Mouse (Mus musculus): ENCODE results near the gene Ppfia3. TPM values are rescaled to one million over a fixed set of nuclear protein-coding genes. Genes with fewer than 3 reads are reported as not detected.

Ppfia3 gene
- total and polyA plus RNA-seq, 2 experiments from 2014 or later, result 31.6 to 104 TPM

DNA sequence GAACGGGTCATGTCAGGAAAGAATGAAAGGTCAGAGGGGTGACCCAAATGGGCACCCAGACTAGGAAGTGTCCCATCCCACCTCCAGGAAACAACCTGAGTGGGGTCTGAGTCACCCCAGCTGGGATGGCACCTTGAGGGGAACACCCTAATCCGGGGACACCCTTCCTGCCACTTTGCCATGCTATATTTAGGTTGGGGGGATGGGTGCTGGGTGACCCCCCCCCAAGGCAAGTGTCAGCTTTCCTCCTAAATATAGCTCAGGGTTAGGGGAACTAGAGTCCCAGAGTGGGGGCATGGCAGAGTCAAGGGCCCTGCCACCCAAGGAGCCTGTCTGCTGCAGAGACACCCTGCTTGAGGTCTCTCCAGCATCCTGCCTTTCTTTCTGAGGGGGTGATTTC is 45.6 kb upstream of the Ppfia3 start:
- DNase-seq (ENCODE audit: low spot score) (no peak), ATAC-seq (ENCODE audit: low FRiP score) (no peak)
- Histone ChIP-seq H3K27ac (ENCODE audit: low read depth, low read length) (no peak overlapping the region), H3K9me3 (ENCODE audit: low read length) (no peaks in the 10 kb centered on the region), H3K9ac (replicated peaks; ENCODE audit: low read length, poor library complexity, severe bottlenecking) (no peak overlapping the region), H3K36me3 (ENCODE audit: insufficient read depth, low read length) (no peaks in the 10 kb centered on the region), H3K4me2 (ENCODE audit: low read depth, low read length, poor library complexity, severe bottlenecking) (no peak overlapping the region), H3K27me3 (ENCODE audit: insufficient read depth, low read length) (peaks cover 92% of the 10 kb centered on the region), H3K4me3 (ENCODE audit: low read depth, low read length) (no peak overlapping the region), H3K4me1 (ENCODE audit: insufficient read depth, low read length) (peaks cover 3% of the 10 kb centered on the region; the same call in 1 of the 2 replicates)
- 78% methylated on average over 2 of the region's 2 CpGs for WGBS
- no peak for TF ChIP-seq CTCF (IDR thresholded peaks at IDR 0.05)

DNA sequence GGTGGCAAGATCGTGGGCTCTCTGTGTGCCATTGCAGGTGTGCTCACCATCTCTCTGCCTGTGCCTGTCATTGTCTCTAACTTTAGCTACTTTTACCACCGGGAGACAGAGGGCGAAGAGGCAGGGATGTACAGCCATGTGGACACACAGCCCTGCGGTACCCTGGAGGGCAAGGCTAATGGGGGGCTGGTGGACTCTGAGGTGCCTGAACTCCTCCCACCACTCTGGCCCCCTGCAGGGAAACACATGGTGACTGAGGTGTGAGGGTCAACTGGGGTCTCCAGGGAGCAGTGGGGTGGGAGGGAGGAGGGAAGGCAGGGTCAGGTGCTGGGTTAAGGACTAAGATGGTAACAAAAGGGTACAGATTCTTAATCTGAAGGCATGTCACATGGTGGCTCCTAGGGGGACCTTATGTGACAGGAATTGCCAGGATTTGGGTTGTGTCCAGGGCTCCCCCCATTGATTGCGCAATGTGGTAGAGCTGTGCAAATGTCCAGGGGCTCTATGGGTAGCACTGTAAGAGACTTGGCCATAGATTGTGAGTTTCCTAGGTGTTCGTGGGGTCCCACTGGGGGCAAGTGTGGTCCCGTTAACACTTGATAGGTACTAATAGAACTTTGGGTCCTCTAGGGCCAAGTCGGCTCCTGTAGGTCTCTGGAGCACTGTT is 42.8 kb upstream of the Ppfia3 start:
- H3K36me3 ChIP-seq (ENCODE audit: insufficient read depth, low read length), result no peaks in the 10 kb centered on the region
- peaks cover 3% of the 10 kb centered on the region; the same call in 1 of the 2 replicates for H3K4me1 ChIP-seq (ENCODE audit: insufficient read depth, low read length)
- no peak for TF ChIP-seq CTCF (IDR thresholded peaks at IDR 0.05)
- H3K9me3 ChIP-seq (ENCODE audit: low read length), result no peaks in the 10 kb centered on the region
- no peak overlapping the region for H3K4me2 ChIP-seq (ENCODE audit: low read depth, low read length, poor library complexity, severe bottlenecking)
- no peak overlapping the region for H3K9ac ChIP-seq (replicated peaks; ENCODE audit: low read length, poor library complexity, severe bottlenecking)
- no peak for ATAC-seq (ENCODE audit: low FRiP score)
- H3K27me3 ChIP-seq (ENCODE audit: insufficient read depth, low read length), result peaks cover 91% of the 10 kb centered on the region
- no peak for DNase-seq (ENCODE audit: low spot score)
- H3K27ac ChIP-seq (ENCODE audit: low read depth, low read length), result no peak overlapping the region
- WGBS, result 88% methylated on average over 8 of the region's 8 CpGs
- no peak overlapping the region for H3K4me3 ChIP-seq (ENCODE audit: low read depth, low read length)

DNA sequence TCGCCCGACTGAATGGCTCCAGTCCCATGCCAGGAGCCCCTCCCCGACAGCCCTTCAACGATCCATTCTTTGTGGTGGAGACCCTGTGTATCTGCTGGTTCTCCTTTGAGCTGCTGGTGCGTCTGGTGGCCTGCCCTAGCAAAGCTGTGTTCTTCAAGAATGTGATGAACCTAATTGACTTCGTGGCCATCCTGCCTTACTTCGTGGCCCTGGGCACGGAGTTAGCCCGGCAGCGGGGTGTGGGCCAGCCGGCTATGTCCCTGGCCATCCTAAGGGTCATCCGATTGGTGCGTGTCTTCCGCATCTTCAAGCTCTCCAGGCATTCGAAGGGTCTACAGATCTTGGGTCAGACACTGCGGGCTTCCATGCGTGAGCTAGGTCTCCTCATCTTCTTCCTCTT is 42.1 kb upstream of the Ppfia3 start:
- WGBS, result 91% methylated on average over 17 of the region's 17 CpGs

DNA sequence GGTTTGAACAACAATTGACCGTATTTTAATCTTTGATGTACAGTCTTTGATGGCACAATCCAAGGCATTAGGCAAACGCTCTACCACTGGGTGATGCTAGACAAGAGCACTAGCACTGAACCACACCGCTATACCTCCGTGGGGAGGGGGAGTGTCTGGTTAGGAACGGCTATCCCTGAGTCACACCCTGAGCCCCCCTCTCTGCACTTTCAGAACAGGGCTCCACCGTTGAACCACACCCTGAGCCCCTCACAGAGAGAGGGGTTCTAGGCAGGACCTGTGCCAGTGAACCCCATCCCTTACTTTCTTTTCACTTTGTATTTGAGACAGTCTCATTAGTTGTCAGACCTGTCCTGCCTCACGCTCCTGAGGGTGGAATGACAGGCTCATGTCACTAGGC is 41.5 kb upstream of the Ppfia3 start:
- no peak overlapping the region for H3K4me2 ChIP-seq (ENCODE audit: low read depth, low read length, poor library complexity, severe bottlenecking)
- no peak for ATAC-seq (ENCODE audit: low FRiP score)
- H3K27me3 ChIP-seq (ENCODE audit: insufficient read depth, low read length), result peaks cover 78% of the 10 kb centered on the region
- no peak overlapping the region for H3K4me3 ChIP-seq (ENCODE audit: low read depth, low read length)
- no peak overlapping the region for H3K9ac ChIP-seq (replicated peaks; ENCODE audit: low read length, poor library complexity, severe bottlenecking)
- no peaks in the 10 kb centered on the region for H3K9me3 ChIP-seq (ENCODE audit: low read length)
- H3K4me1 ChIP-seq (ENCODE audit: insufficient read depth, low read length), result no peaks in the 10 kb centered on the region
- no peak for DNase-seq (ENCODE audit: low spot score)
- TF ChIP-seq CTCF (IDR thresholded peaks at IDR 0.05), result no peak
- H3K36me3 ChIP-seq (ENCODE audit: insufficient read depth, low read length), result no peaks in the 10 kb centered on the region
- 79% methylated on average over 7 of the region's 7 CpGs for WGBS
- H3K27ac ChIP-seq (ENCODE audit: low read depth, low read length), result no peak overlapping the region

More for the DNA sequence above, 42.1 kb upstream of the Ppfia3 start:
- Histone ChIP-seq H3K27me3 (ENCODE audit: insufficient read depth, low read length) (peaks cover 84% of the 10 kb centered on the region), H3K27ac (ENCODE audit: low read depth, low read length) (no peak overlapping the region), H3K36me3 (ENCODE audit: insufficient read depth, low read length) (no peaks in the 10 kb centered on the region), H3K4me1 (ENCODE audit: insufficient read depth, low read length) (peaks cover 3% of the 10 kb centered on the region; the same call in 1 of the 2 replicates), H3K4me3 (ENCODE audit: low read depth, low read length) (no peak overlapping the region), H3K9me3 (ENCODE audit: low read length) (no peaks in the 10 kb centered on the region), H3K9ac (replicated peaks; ENCODE audit: low read length, poor library complexity, severe bottlenecking) (no peak overlapping the region), H3K4me2 (ENCODE audit: low read depth, low read length, poor library complexity, severe bottlenecking) (no peak overlapping the region)
- ATAC-seq (ENCODE audit: low FRiP score), result no peak
- DNase-seq (ENCODE audit: low spot score), result no peak
- TF ChIP-seq CTCF (IDR thresholded peaks at IDR 0.05), result no peak

DNA sequence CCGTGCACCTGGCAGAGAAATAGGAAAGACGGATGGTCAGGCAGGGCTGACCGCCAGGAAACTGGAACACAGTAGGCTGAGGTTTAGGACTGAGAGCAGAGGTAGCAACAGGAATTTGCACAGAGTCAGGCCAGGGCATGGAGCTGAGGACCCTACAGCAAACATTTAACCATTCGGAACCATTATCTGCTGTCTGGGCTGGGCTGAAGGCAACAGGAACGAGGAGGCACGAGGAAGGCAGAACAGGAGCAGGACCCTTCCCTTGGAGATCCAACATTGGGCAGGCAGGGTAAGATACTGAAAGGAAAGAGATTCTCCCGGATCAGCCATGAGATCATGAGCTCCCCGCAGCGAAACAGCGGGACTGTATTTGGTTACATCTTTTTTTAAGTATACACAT is 41.0 kb upstream of the Ppfia3 start:
- no peak overlapping the region for H3K4me3 ChIP-seq (ENCODE audit: low read depth, low read length)
- H3K9me3 ChIP-seq (ENCODE audit: low read length), result no peaks in the 10 kb centered on the region
- no peak for TF ChIP-seq CTCF (IDR thresholded peaks at IDR 0.05)
- peaks cover 73% of the 10 kb centered on the region for H3K27me3 ChIP-seq (ENCODE audit: insufficient read depth, low read length)
- no peak overlapping the region for H3K27ac ChIP-seq (ENCODE audit: low read depth, low read length)
- no peak for ATAC-seq (ENCODE audit: low FRiP score)
- no peaks in the 10 kb centered on the region for H3K4me1 ChIP-seq (ENCODE audit: insufficient read depth, low read length)
- no peak overlapping the region for H3K4me2 ChIP-seq (ENCODE audit: low read depth, low read length, poor library complexity, severe bottlenecking)
- DNase-seq (ENCODE audit: low spot score), result no peak
- H3K9ac ChIP-seq (replicated peaks; ENCODE audit: low read length, poor library complexity, severe bottlenecking), result no peak overlapping the region
- WGBS, result 82% methylated on average over 10 of the region's 10 CpGs
- H3K36me3 ChIP-seq (ENCODE audit: insufficient read depth, low read length), result no peaks in the 10 kb centered on the region

All from midbrain, postnatal 0 days (tissue).